Mouse (Mus musculus): Measurements from ENCODE around the gene Gpd2. TPM values are rescaled to one million over a fixed set of nuclear protein-coding genes. Genes with fewer than 3 reads are reported as not detected.

Gene Gpd2
- polyA plus RNA-seq, 1 experiment from 2014 or later: 22.2 TPM

Other genes with a start within 250 kb of the Gpd2 start
- gene Nr4a2, start 113.6 kb upstream of the Gpd2 start, polyA plus RNA-seq (2015; fragmentation: Nextera tagmentation; extraction: Ambion mirVana): 3.3 and 3.9 TPM in 2 replicates

Data from intestine, embryonic 15.5 days (tissue).